Mouse (Mus musculus) G1E (cell line): ENCODE measurements around the gene Amz1. TPM values are rescaled to one million over a fixed set of nuclear protein-coding genes. Genes with fewer than 3 reads are reported as not detected.
A peak's percentile ranks its signal among the peaks of the same experiment; 100 is the strongest.

ENCODE experiments used
- ATAC-seq: 2 replicates; pipeline ENCODE4 v1.8.0; 2016; ENCODE audit warnings: mild to moderate bottlenecking; ENCODE audit not compliant: insufficient number of reproducible peaks, poor library complexity, low FRiP score, severe bottlenecking; ENCODE audit errors: extremely low read depth
- DNase-seq: peaks from one replicate; pipeline ENCODE4 v3.0.0; 2012; ENCODE audit warnings: low spot score
- H3K27me3 ChIP-seq: 2 replicates; pipeline ENCODE4 v1.6.1; 2012; ENCODE audit warnings: mild to moderate bottlenecking, low read length, inconsistent platforms; ENCODE audit not compliant: insufficient read depth
- H3K36me3 ChIP-seq: replicated peaks from 2 replicates; pipeline ENCODE3; 2012; ENCODE audit warnings: mild to moderate bottlenecking, inconsistent platforms
- H3K4me1 ChIP-seq: 2 replicates; pipeline ENCODE4 v1.6.1; 2012; ENCODE audit warnings: low read depth, low read length, inconsistent platforms, mixed read lengths; ENCODE audit not compliant: insufficient read depth
- H3K4me3 ChIP-seq: 2 replicates; pipeline ENCODE4 v1.5.1; 2012; ENCODE audit warnings: low read depth, mild to moderate bottlenecking, inconsistent platforms, low read length, moderate library complexity, mixed read lengths
- H3K9me3 ChIP-seq: replicated peaks from 2 replicates; pipeline ENCODE4 v1.6.1; 2012; ENCODE audit warnings: inconsistent platforms
- CTCF ChIP-seq: IDR thresholded peaks from 2 replicates; pipeline ENCODE4 v1.5.1; 2012; ENCODE audit warnings: low read depth, low read length, inconsistent platforms, mixed read lengths
- GATA1 ChIP-seq: IDR thresholded peaks from 2 replicates; pipeline ENCODE4 v1.6.1; 2012; ENCODE audit warnings: borderline replicate concordance, low read length, inconsistent platforms, mixed read lengths
- GATA2 ChIP-seq: IDR thresholded peaks from 2 replicates; pipeline ENCODE4 v1.6.1; 2012; ENCODE audit warnings: low read depth, low read length, inconsistent platforms, borderline replicate concordance
- POLR2AphosphoS5 ChIP-seq: IDR thresholded peaks from 2 replicates; pipeline ENCODE4 v1.6.1; 2012; ENCODE audit warnings: low read depth, low read length, inconsistent platforms; ENCODE audit not compliant: insufficient replicate concordance
- TAL1 ChIP-seq: conservative IDR thresholded peaks from 2 replicates; pipeline ENCODE4 v1.6.1; 2012; ENCODE audit warnings: low read depth, low read length, inconsistent platforms, mixed read lengths
- polyA plus RNA-seq: library from polyadenylated mRNA; stranded (reverse); fragments of >175 nt; gene quantifications from 2 replicates; pipeline ENCODE4 v1.2.3, GENCODE M21; 2012
- total RNA-seq, 2 experiments: library from RNA; stranded (forward) in 1 of 2; stranded (reverse) in 1 of 2; fragments of 200-1000 nt in 1 of 2; fragments of >200 nt in 1 of 2; fragmentation: Nextera tagmentation in 1 of 2; gene quantifications; 2 replicates each; pipeline ENCODE4 v1.2.3; 2014 to 2017

The Amz1 gene
- total and polyA plus RNA-seq, 3 experiments, result 0.37 to 1.4 TPM; not detected in 1

GRCm38 (mm10) chr5:140711040-140711439 lies 12.9 kb upstream of the Amz1 start:
- Histone ChIP-seq H3K9me3 (no peaks in the 10 kb centered on the region), H3K4me1 (peaks cover 5% of the 10 kb centered on the region), H3K4me3 (no peak overlapping the region), H3K36me3 (peaks cover 89% of the 10 kb centered on the region), H3K27me3 (no peaks in the 10 kb centered on the region; the same call in 1 of the 2 replicates)
- ATAC-seq (no peak), DNase-seq (no peak)
- TF ChIP-seq TAL1, result no peak
- no peak for TF ChIP-seq GATA2
- no peak for TF ChIP-seq CTCF
- TF ChIP-seq GATA1, result no peak
- no peak for TF ChIP-seq POLR2AphosphoS5

- Histone ChIP-seq H3K4me3 (no peak overlapping the region), H3K9me3 (no peaks in the 10 kb centered on the region), H3K4me1 (no peaks in the 10 kb centered on the region), H3K27me3 (peaks cover 11% of the 10 kb centered on the region), H3K36me3 (peaks cover 42% of the 10 kb centered on the region)
- TF ChIP-seq GATA1 (no peak), TAL1 (no peak), POLR2AphosphoS5 (no peak), CTCF (no peak)
- DNase-seq (no peak), ATAC-seq (no peak)
Measured at GRCm38 (mm10) chr5:140720773-140721172, 3.2 kb upstream of the Amz1 start.

- Histone ChIP-seq H3K4me3 (no peak overlapping the region), H3K4me1 (no peaks in the 10 kb centered on the region), H3K27me3 (peaks cover 16% of the 10 kb centered on the region), H3K9me3 (no peaks in the 10 kb centered on the region), H3K36me3 (peaks cover 28% of the 10 kb centered on the region)
- TF ChIP-seq GATA2 (no peak), CTCF (no peak), GATA1 (no peak), TAL1 (no peak), POLR2AphosphoS5 (no peak)
- no peak for DNase-seq
- no peak for ATAC-seq
Measured at GRCm38 (mm10) chr5:140722121-140722520, 1.8 kb upstream of the Amz1 start.

- no peaks in the 10 kb centered on the region for H3K36me3 ChIP-seq
- H3K4me1 ChIP-seq, result peaks cover 6% of the 10 kb centered on the region
- peaks cover 22% of the 10 kb centered on the region for H3K27me3 ChIP-seq
- H3K9me3 ChIP-seq, result no peaks in the 10 kb centered on the region
- DNase-seq, result no peak
- no peak for ATAC-seq
- H3K4me3 ChIP-seq, result no peak overlapping the region
- TF ChIP-seq GATA2, result no peak
- no peak for TF ChIP-seq CTCF
- TF ChIP-seq POLR2AphosphoS5, result no peak
Measured at GRCm38 (mm10) chr5:140726062-140726839, 2.3 kb downstream of the Amz1 start.

GRCm38 (mm10) chr5:140726946-140727740 lies 3.2 kb downstream of the Amz1 start:
- Histone ChIP-seq H3K36me3 (no peaks in the 10 kb centered on the region), H3K4me1 (peaks cover 9% of the 10 kb centered on the region), H3K27me3 (peaks cover 22% of the 10 kb centered on the region), H3K9me3 (no peaks in the 10 kb centered on the region), H3K4me3 (no peak overlapping the region)
- ATAC-seq, result no peak
- TF ChIP-seq GATA1 (no peak), POLR2AphosphoS5 (no peak; the same call in 1 of the 2 replicates), TAL1 (no peak), GATA2 (no peak), CTCF (no peak)
- no peak for DNase-seq

GRCm38 (mm10) chr5:140731040-140731797 lies 7.3 kb downstream of the Amz1 start:
- peak; percentile 34 for DNase-seq

More at GRCm38 (mm10) chr5:140731040-140731797, 7.3 kb downstream of the Amz1 start:
- Histone ChIP-seq H3K36me3 (no peaks in the 10 kb centered on the region), H3K4me3 (no peak overlapping the region), H3K4me1 (peaks cover 20% of the 10 kb centered on the region), H3K27me3 (peaks cover 39% of the 10 kb centered on the region), H3K9me3 (no peaks in the 10 kb centered on the region)
- peak; percentile 79 for ATAC-seq
- TF ChIP-seq GATA2 (no peak), POLR2AphosphoS5 (no peak), CTCF (no peak), TAL1 (no peak), GATA1 (no peak)
